Mouse (Mus musculus): Measurements from ENCODE around the gene Olfr1045. TPM values are rescaled to one million over a fixed set of nuclear protein-coding genes. Genes with fewer than 3 reads are reported as not detected.

Olfr1045 gene
- 0.12 TPM for polyA plus RNA-seq (2017; shearing (Covaris generic))

GRCm38 (mm10) chr2:86202909-86203308 is at the start of gene Olfr1045:
Olfr1045 (minus strand) TSS chr2:86203009.

GRCm38 (mm10) chr2:86240189-86240588 is 37.4 kb upstream of the Olfr1045 start, which contains the start of gene Olfr1048:
Olfr1048 (minus strand) TSS chr2:86240289.

GRCm38 (mm10) chr2:86231301-86231700 is 28.5 kb upstream of the Olfr1045 start, which contains the start of gene Olfr1047:
Olfr1047 (minus strand) TSS chr2:86231401.

GRCm38 (mm10) chr2:86219214-86219613 is 16.4 kb upstream of the Olfr1045 start, which contains the start of gene Olfr1046:
Olfr1046 (minus strand) TSS chr2:86219314.

GRCm38 (mm10) chr2:86185583-86185982 is 17.2 kb downstream of the Olfr1045 start, which contains the start of gene Olfr52:
Olfr52 (minus strand) TSS chr2:86185683.

GRCm38 (mm10) chr2:86177720-86178119 is 25.1 kb downstream of the Olfr1045 start, which contains the start of gene Olfr1044:
Olfr1044 (minus strand) TSS chr2:86177820.

GRCm38 (mm10) chr2:86167422-86167821 is 35.4 kb downstream of the Olfr1045 start, which contains the start of gene Olfr1043:
Olfr1043 (minus strand) TSS chr2:86167522.

GRCm38 (mm10) chr2:86161738-86162137 is 41.1 kb downstream of the Olfr1045 start, which contains the start of gene Olfr1042:
Olfr1042 (minus strand) TSS chr2:86161838.

GRCm38 (mm10) chr2:86146632-86147031 is 56.2 kb downstream of the Olfr1045 start, which contains the start of gene Olfr1040:
Olfr1040 (minus strand) TSS chr2:86146732.

Other genes starting within 250 kb of the Olfr1045 start
- not detected for gene Olfr1029, start 229.1 kb downstream of the Olfr1045 start, polyA plus RNA-seq (2017; shearing (Covaris generic))
- 0.14 TPM for gene Olfr1030, start 223.7 kb downstream of the Olfr1045 start, polyA plus RNA-seq (2017; shearing (Covaris generic))
- gene Olfr1031, start 212.7 kb downstream of the Olfr1045 start, polyA plus RNA-seq (2017; shearing (Covaris generic)): not detected
- not detected for gene Olfr1032, start 197.5 kb downstream of the Olfr1045 start, polyA plus RNA-seq (2017; shearing (Covaris generic))
- 11.3 TPM for gene Olfr1033, start 182.4 kb downstream of the Olfr1045 start, polyA plus RNA-seq (2017; shearing (Covaris generic))
- not detected for gene Olfr1034, start 157.1 kb downstream of the Olfr1045 start, polyA plus RNA-seq (2017; shearing (Covaris generic))
- not detected for gene Olfr1036, start 129.0 kb downstream of the Olfr1045 start, polyA plus RNA-seq (2017; shearing (Covaris generic))
- gene Olfr1037, start 115.6 kb downstream of the Olfr1045 start, polyA plus RNA-seq (2017; shearing (Covaris generic)): not detected
- gene Olfr1039, start 67.1 kb downstream of the Olfr1045 start, polyA plus RNA-seq (2017; shearing (Covaris generic)): not detected
- not detected for gene Olfr1040, start 56.3 kb downstream of the Olfr1045 start, polyA plus RNA-seq (2017; shearing (Covaris generic))
- gene Olfr1042, start 41.2 kb downstream of the Olfr1045 start, polyA plus RNA-seq (2017; shearing (Covaris generic)): 0.14 TPM
- not detected for gene Olfr1043, start 35.5 kb downstream of the Olfr1045 start, polyA plus RNA-seq (2017; shearing (Covaris generic))
- not detected for gene Olfr1044, start 25.2 kb downstream of the Olfr1045 start, polyA plus RNA-seq (2017; shearing (Covaris generic))
- not detected for gene Olfr52, start 17.3 kb downstream of the Olfr1045 start, polyA plus RNA-seq (2017; shearing (Covaris generic))
- not detected for gene Olfr1046, start 16.3 kb upstream of the Olfr1045 start, polyA plus RNA-seq (2017; shearing (Covaris generic))
- gene Olfr1047, start 28.4 kb upstream of the Olfr1045 start, polyA plus RNA-seq (2017; shearing (Covaris generic)): not detected
- gene Olfr1048, start 37.3 kb upstream of the Olfr1045 start, polyA plus RNA-seq (2017; shearing (Covaris generic)): 0.20 TPM
- gene Olfr1049, start 55.3 kb upstream of the Olfr1045 start, polyA plus RNA-seq (2017; shearing (Covaris generic)): not detected
- not detected for gene Olfr1051, start 76.1 kb upstream of the Olfr1045 start, polyA plus RNA-seq (2017; shearing (Covaris generic))
- not detected for gene Olfr1052, start 89.4 kb upstream of the Olfr1045 start, polyA plus RNA-seq (2017; shearing (Covaris generic))
- gene Olfr1053, start 112.3 kb upstream of the Olfr1045 start, polyA plus RNA-seq (2017; shearing (Covaris generic)): not detected
- not detected for gene Olfr1054, start 132.4 kb upstream of the Olfr1045 start, polyA plus RNA-seq (2017; shearing (Covaris generic))
- not detected for gene Olfr1055, start 147.3 kb upstream of the Olfr1045 start, polyA plus RNA-seq (2017; shearing (Covaris generic))
- gene Olfr1056, start 159.5 kb upstream of the Olfr1045 start, polyA plus RNA-seq (2017; shearing (Covaris generic)): not detected
- not detected for gene Olfr1057, start 175.4 kb upstream of the Olfr1045 start, polyA plus RNA-seq (2017; shearing (Covaris generic))
- gene Olfr1058, start 185.6 kb upstream of the Olfr1045 start, polyA plus RNA-seq (2017; shearing (Covaris generic)): not detected
- not detected for gene Olfr1061, start 211.0 kb upstream of the Olfr1045 start, polyA plus RNA-seq (2017; shearing (Covaris generic))
- not detected for gene Olfr1062, start 223.7 kb upstream of the Olfr1045 start, polyA plus RNA-seq (2017; shearing (Covaris generic))
- not detected for gene Olfr1065, start 247.6 kb upstream of the Olfr1045 start, polyA plus RNA-seq (2017; shearing (Covaris generic))